Mouse (Mus musculus) stomach, postnatal 0 days (tissue): ENCODE data around the gene Ppargc1a. TPM values are rescaled to one million over a fixed set of nuclear protein-coding genes. Genes with fewer than 3 reads are reported as not detected.

Experiments used
- ATAC-seq: fragments of 200-750 bp; cut with Nextera tagmentation; 2 replicates; pipeline ENCODE4 v1.8.0; 2017; ENCODE audit not compliant: low FRiP score, low TSS enrichment
- DNase-seq: peaks from one replicate; pipeline ENCODE4 v3.0.0-alpha.2; 2016; ENCODE audit warnings: low spot score
- H3K27ac ChIP-seq: fragments of 300-500 bp; sonication (generic); replicated peaks from 2 replicates; pipeline ENCODE4 v1.5.1; 2014; ENCODE audit warnings: mild to moderate bottlenecking, control low read depth
- H3K27me3 ChIP-seq: fragments of 300-500 bp; sonication (generic); 2 replicates; pipeline ENCODE4 v1.6.1; 2014; ENCODE audit warnings: low read length; ENCODE audit not compliant: control insufficient read depth, insufficient read depth
- H3K36me3 ChIP-seq: fragments of 300-500 bp; sonication (generic); 2 replicates; pipeline ENCODE4 v1.6.1; 2014; ENCODE audit warnings: low read length, mixed read lengths; ENCODE audit not compliant: control insufficient read depth, insufficient read depth
- H3K4me1 ChIP-seq: fragments of 300-500 bp; sonication (generic); replicated peaks from 2 replicates; pipeline ENCODE4 v1.6.1; 2014; ENCODE audit warnings: antibody characterized with exemption; ENCODE audit not compliant: control insufficient read depth, insufficient read depth
- H3K4me2 ChIP-seq: fragments of 300-500 bp; sonication (generic); replicated peaks from 2 replicates; pipeline ENCODE4 v1.6.1; 2014; ENCODE audit warnings: low read depth, mild to moderate bottlenecking, control low read depth, moderate library complexity
- H3K4me3 ChIP-seq: fragments of 300-500 bp; sonication (generic); 2 replicates; pipeline ENCODE4 v1.5.1; 2014; ENCODE audit warnings: low read depth, low read length, control low read depth
- H3K9ac ChIP-seq: fragments of 300-500 bp; sonication (generic); 2 replicates; pipeline ENCODE4 v1.6.1; 2014; ENCODE audit warnings: mild to moderate bottlenecking, low read length, control low read depth, mixed read lengths
- H3K9me3 ChIP-seq: fragments of 300-500 bp; sonication (generic); 2 replicates; pipeline ENCODE4 v1.6.1; 2016; ENCODE audit warnings: low read length; ENCODE audit not compliant: control insufficient read depth
- CTCF ChIP-seq: IDR thresholded peaks from 2 replicates; pipeline ENCODE4 v1.5.1; 2016; ENCODE audit warnings: antibody characterized with exemption, low read depth, mild to moderate bottlenecking, moderate library complexity
- EP300 ChIP-seq: optimal IDR thresholded peaks from 2 replicates; pipeline ENCODE3; 2016; ENCODE audit warnings: antibody characterized with exemption
- WGBS: fragments of 180-500 bp; shearing (Covaris S2); extraction: QIAGEN DNeasy Blood & Tissue Kit; methylation state at CpG from one replicate; pipeline ENCODE4 v1.1.7; 2014; 5-methylcytosine and 5-hydroxymethylcytosine counted together
- polyA plus RNA-seq: library from polyadenylated mRNA; unstranded; fragments of >200 nt; fragmentation: Nextera tagmentation; extraction: Ambion mirVana; gene quantifications from 2 replicates; pipeline ENCODE4 v1.2.1, GENCODE M21; 2015

The Ppargc1a gene
- polyA plus RNA-seq, 1 experiment from 2014 or later: 5.1 TPM

- Histone ChIP-seq H3K4me1 (peaks cover 3% of the 10 kb centered on the region; the same call in 1 of the 2 replicates), H3K9me3 (no peaks in the 10 kb centered on the region), H3K27ac (no peak overlapping the region), H3K4me3 (no peak overlapping the region), H3K27me3 (no peaks in the 10 kb centered on the region), H3K4me2 (no peak overlapping the region), H3K36me3 (no peaks in the 10 kb centered on the region), H3K9ac (no peak overlapping the region)
- DNase-seq: no peak
- 42% methylated on average over 5 of the region's 5 CpGs for WGBS
- no peak for ATAC-seq
- TF ChIP-seq CTCF (no peak), EP300 (no peak)
Measured at GRCm38 (mm10) chr5:51592206-51592605, 24.7 kb upstream of the Ppargc1a start.

GRCm38 (mm10) chr5:51591537-51592154 is 24.1 kb upstream of the Ppargc1a start:
- Histone ChIP-seq H3K4me3 (no peak overlapping the region), H3K9ac (no peak overlapping the region), H3K4me1 (peaks cover 3% of the 10 kb centered on the region; the same call in 1 of the 2 replicates), H3K36me3 (no peaks in the 10 kb centered on the region), H3K9me3 (no peaks in the 10 kb centered on the region), H3K27me3 (no peaks in the 10 kb centered on the region), H3K27ac (no peak overlapping the region), H3K4me2 (no peak overlapping the region; the same call in 1 of the 2 replicates)
- 0 out of 2 replicates have a peak, but pooled peaks have one; percentile 1 for TF ChIP-seq CTCF
- TF ChIP-seq EP300: no peak
- ATAC-seq (peak; percentile 94), DNase-seq (peak; percentile 70)
- 18% methylated on average over 11 of the region's 11 CpGs for WGBS

- 87% methylated on average over 2 of the region's 2 CpGs for WGBS
- Histone ChIP-seq H3K27ac (no peak overlapping the region), H3K36me3 (no peaks in the 10 kb centered on the region), H3K9me3 (no peaks in the 10 kb centered on the region), H3K9ac (no peak overlapping the region), H3K4me1 (no peaks in the 10 kb centered on the region; the same call in 1 of the 2 replicates), H3K4me3 (no peak overlapping the region), H3K4me2 (no peak overlapping the region), H3K27me3 (no peaks in the 10 kb centered on the region)
- ATAC-seq (peak; percentile 47; the same call in 1 of the 2 replicates), DNase-seq (peak; percentile 34)
- TF ChIP-seq CTCF (peak; percentile 64), EP300 (no peak)
Measured at GRCm38 (mm10) chr5:51586187-51586586, 18.7 kb upstream of the Ppargc1a start.

GRCm38 (mm10) chr5:51584987-51585386 is 17.5 kb upstream of the Ppargc1a start:
- Histone ChIP-seq H3K27ac (no peak overlapping the region), H3K27me3 (no peaks in the 10 kb centered on the region), H3K36me3 (no peaks in the 10 kb centered on the region), H3K4me2 (no peak overlapping the region), H3K4me1 (no peaks in the 10 kb centered on the region; the same call in 1 of the 2 replicates), H3K9ac (no peak overlapping the region), H3K4me3 (no peak overlapping the region), H3K9me3 (no peaks in the 10 kb centered on the region)
- DNase-seq (no peak), ATAC-seq (no peak)
- no peak for TF ChIP-seq EP300
- TF ChIP-seq CTCF: no peak
- 37% methylated on average over 6 of the region's 6 CpGs for WGBS

GRCm38 (mm10) chr5:51584186-51584585 is 16.7 kb upstream of the Ppargc1a start:
- no peaks in the 10 kb centered on the region for H3K27me3 ChIP-seq
- no peaks in the 10 kb centered on the region; the same call in 1 of the 2 replicates for H3K4me1 ChIP-seq

GRCm38 (mm10) chr5:51583632-51584031 is 16.1 kb upstream of the Ppargc1a start:
- TF ChIP-seq CTCF (no peak), EP300 (no peak)

More at GRCm38 (mm10) chr5:51584186-51584585, 16.7 kb upstream of the Ppargc1a start:
- TF ChIP-seq EP300 (no peak), CTCF (no peak)
- Histone ChIP-seq H3K4me2 (no peak overlapping the region), H3K4me3 (no peak overlapping the region), H3K9ac (no peak overlapping the region), H3K36me3 (no peaks in the 10 kb centered on the region), H3K27ac (no peak overlapping the region), H3K9me3 (no peaks in the 10 kb centered on the region)
- ATAC-seq: no peak
- no peak for DNase-seq
- WGBS: 87% methylated on average over 3 of the region's 3 CpGs

More at GRCm38 (mm10) chr5:51583632-51584031, 16.1 kb upstream of the Ppargc1a start:
- Histone ChIP-seq H3K4me1 (no peaks in the 10 kb centered on the region; the same call in 1 of the 2 replicates), H3K27ac (no peak overlapping the region), H3K4me2 (no peak overlapping the region), H3K9me3 (no peaks in the 10 kb centered on the region), H3K27me3 (no peaks in the 10 kb centered on the region), H3K36me3 (no peaks in the 10 kb centered on the region), H3K9ac (no peak overlapping the region), H3K4me3 (no peak overlapping the region)
- no peak; the same call in 1 of the 2 replicates for ATAC-seq
- DNase-seq: no peak
- 56% methylated on average over 3 of the region's 3 CpGs for WGBS
